Mouse (Mus musculus) brain, embryonic 14.5 days (tissue): ENCODE measurements around the gene Tmem88.

Source experiments
- CTCF ChIP-seq: fragments of 200-500 bp; IDR thresholded peaks from 2 replicates; pipeline ENCODE4 v1.5.1; 2012; ENCODE audit warnings: inconsistent platforms, mild to moderate bottlenecking, moderate library complexity, borderline replicate concordance; ENCODE audit not compliant: insufficient read depth, insufficient read length; ENCODE audit errors: extremely low read depth
- POLR2A ChIP-seq: fragments of 200-500 bp; IDR thresholded peaks from 2 replicates; pipeline ENCODE4 v1.6.1; 2012; ENCODE audit warnings: mild to moderate bottlenecking, inconsistent platforms, borderline replicate concordance; ENCODE audit not compliant: poor library complexity, insufficient read depth, insufficient read length, severe bottlenecking; ENCODE audit errors: extremely low read depth

GRCm38 (mm10) chr11:69362021-69362420 lies 36.0 kb downstream of the Tmem88 start:
- no peak for TF ChIP-seq CTCF
- TF ChIP-seq POLR2A = no peak
